Mouse (Mus musculus): Measurements from ENCODE around the gene Scgb2b21. TPM values are rescaled to one million over a fixed set of nuclear protein-coding genes. Genes with fewer than 3 reads are reported as not detected.
"Not testable (repeated sequence)": the region's sequence is repeated elsewhere in the genome, so short reads cannot be mapped to it uniquely, and the experiment has no call there.

Gene Scgb2b21
- polyA plus RNA-seq (2015; fragmentation: Nextera tagmentation; extraction: Ambion mirVana): not detected in 2 replicates

GRCm38 (mm10) chr7:33520358-33520757 lies at the start of gene Scgb2b21:
TSS of gene Scgb2b21 (minus strand) at chr7:33520458.
- H3K27me3 ChIP-seq (ENCODE audit: control insufficient read depth, insufficient read depth, low read length): no peaks in the 10 kb centered on the region
- H3K36me3 ChIP-seq (ENCODE audit: control insufficient read depth, insufficient read depth, low read length): no peaks in the 10 kb centered on the region
- TF ChIP-seq CTCF (IDR thresholded peaks at IDR 0.05; ENCODE audit: low read depth): no peak
- TF ChIP-seq EP300 (optimal IDR thresholded peaks at IDR 0.05): no peak
- H3K4me2 ChIP-seq (replicated peaks; ENCODE audit: low read depth): no peak within 1 kb of the TSS
- H3K9ac ChIP-seq (ENCODE audit: low read length): no peak within 1 kb of the TSS
- no peaks in the 10 kb centered on the region for H3K4me1 ChIP-seq (replicated peaks; ENCODE audit: control insufficient read depth, insufficient read depth)
- H3K27ac ChIP-seq (replicated peaks): no peak within 1 kb of the TSS
- no peak for ATAC-seq (ENCODE audit: low FRiP score, low TSS enrichment)
- no peak for DNase-seq (ENCODE audit: low spot score)
- H3K4me3 ChIP-seq (ENCODE audit: low read depth, low read length): no peak within 1 kb of the TSS
- H3K9me3 ChIP-seq (ENCODE audit: control insufficient read depth, low read length): no peaks in the 10 kb centered on the region

- not testable (repeated sequence) for H3K4me2 ChIP-seq (replicated peaks; ENCODE audit: low read depth); H3K9ac ChIP-seq (ENCODE audit: low read length); H3K27ac ChIP-seq (replicated peaks); H3K36me3 ChIP-seq (ENCODE audit: control insufficient read depth, insufficient read depth, low read length); ATAC-seq (ENCODE audit: low FRiP score, low TSS enrichment); H3K4me1 ChIP-seq (replicated peaks; ENCODE audit: control insufficient read depth, insufficient read depth); DNase-seq (ENCODE audit: low spot score); H3K27me3 ChIP-seq (ENCODE audit: control insufficient read depth, insufficient read depth, low read length); H3K9me3 ChIP-seq (ENCODE audit: control insufficient read depth, low read length); H3K4me3 ChIP-seq (ENCODE audit: low read depth, low read length)
- 90% methylated on average over 12 of the region's 12 CpGs for WGBS
Measured at GRCm38 (mm10) chr7:33543420-33543819, 23.2 kb upstream of the Scgb2b21 start.

Other genes with a start within 250 kb of the Scgb2b21 start
- gene Scgb2b19, start 240.1 kb downstream of the Scgb2b21 start, polyA plus RNA-seq (2015; fragmentation: Nextera tagmentation; extraction: Ambion mirVana): not detected in 2 replicates
- not detected in 2 replicates for gene Scgb1b19, start 233.2 kb downstream of the Scgb2b21 start, polyA plus RNA-seq (2015; fragmentation: Nextera tagmentation; extraction: Ambion mirVana)
- not detected in 2 replicates for gene Scgb2b20, start 154.1 kb downstream of the Scgb2b21 start, polyA plus RNA-seq (2015; fragmentation: Nextera tagmentation; extraction: Ambion mirVana)
- gene Scgb1b20, start 147.2 kb downstream of the Scgb2b21 start, polyA plus RNA-seq (2015; fragmentation: Nextera tagmentation; extraction: Ambion mirVana): not detected in 2 replicates
- gene Scgb2b24, start 218.9 kb upstream of the Scgb2b21 start, polyA plus RNA-seq (2015; fragmentation: Nextera tagmentation; extraction: Ambion mirVana): not detected in 2 replicates
- gene Scgb1b24, start 223.3 kb upstream of the Scgb2b21 start, polyA plus RNA-seq (2015; fragmentation: Nextera tagmentation; extraction: Ambion mirVana): not detected in 2 replicates